In genomic region chr3:32314746-32315145, GRCm38 (mm10) we compare ENCODE assay signal across 28 mouse cellular contexts. TPM values are rescaled to one million over a fixed set of nuclear protein-coding genes. Genes with fewer than 3 reads are reported as not detected.
DNase-seq lines count a peak whose midpoint lies in the region; ATAC-seq and TF ChIP-seq lines count a peak whose summit lies in the region.
"Had no signal": no experiment of that assay in that cellular context is flagged by ENCODE, and none has a peak within 500 bp of the region (broad histone marks: within the 10 kb centered on the region; RNA-seq: fewer than 3 reads in every experiment).

No protein-coding gene starts in this region.

- no peaks in the 10 kb centered on the region for H3K79me2 ChIP-seq in heart, adult 2 months (replicated peaks; ENCODE audit: control insufficient read depth, insufficient read depth, low read length)

- H3K4me3 ChIP-seq in heart, adult 2 months: no peak overlapping the region
- H3K4me3 ChIP-seq in kidney, postnatal 0 days (replicated peaks; ENCODE audit: low read depth, low read length): no peak overlapping the region
- H3K4me3 ChIP-seq in midbrain, postnatal 0 days (ENCODE audit: low read depth, low read length): no peak overlapping the region
- H3K4me3 ChIP-seq in midbrain, embryonic 15.5 days: no peak overlapping the region
- H3K4me3 ChIP-seq: embryonic facial prominence, embryonic 10.5 days; embryonic facial prominence, embryonic 13.5 days; erythroblast, embryonic 14.5 days; forebrain, embryonic 12.5 days; forebrain, embryonic 15.5 days; heart, embryonic 12.5 days; heart, embryonic 15.5 days; hindbrain, embryonic 15.5 days had no signal

- H3K4me2 ChIP-seq in kidney, postnatal 0 days (ENCODE audit: low read length): no peak overlapping the region
- H3K4me2 ChIP-seq in midbrain, postnatal 0 days (ENCODE audit: low read depth, low read length, poor library complexity, severe bottlenecking): no peak overlapping the region
- no peak overlapping the region for H3K4me2 ChIP-seq in midbrain, embryonic 15.5 days
- H3K4me2 ChIP-seq: embryonic facial prominence, embryonic 13.5 days; forebrain, embryonic 12.5 days; forebrain, embryonic 15.5 days; heart, embryonic 12.5 days; heart, embryonic 15.5 days; hindbrain, embryonic 15.5 days had no signal

- WGBS in heart, adult 2 months: 97% methylated on average over 4 of the region's 4 CpGs
- 98% methylated on average over 4 of the region's 4 CpGs for WGBS in kidney, postnatal 0 days
- 93% methylated on average over 4 of the region's 4 CpGs for WGBS in midbrain, postnatal 0 days
- WGBS in midbrain, embryonic 15.5 days: 94% methylated on average over 4 of the region's 4 CpGs

- H3K36me3 ChIP-seq in heart, adult 2 months (ENCODE audit: control insufficient read depth, insufficient read depth, low read length): no peaks in the 10 kb centered on the region
- no peaks in the 10 kb centered on the region for H3K36me3 ChIP-seq in kidney, postnatal 0 days (ENCODE audit: insufficient read depth, low read length)
- no peaks in the 10 kb centered on the region for H3K36me3 ChIP-seq in midbrain, postnatal 0 days (ENCODE audit: insufficient read depth, low read length)
- H3K36me3 ChIP-seq in midbrain, embryonic 15.5 days (replicated peaks): no peaks in the 10 kb centered on the region
- H3K36me3 ChIP-seq: embryonic facial prominence, embryonic 10.5 days; embryonic facial prominence, embryonic 13.5 days; forebrain, embryonic 12.5 days; forebrain, embryonic 15.5 days; G1E; heart, embryonic 12.5 days; heart, embryonic 15.5 days; hindbrain, embryonic 15.5 days had no signal

- no peaks in the 10 kb centered on the region for H3K9me3 ChIP-seq in kidney, postnatal 0 days (replicated peaks; ENCODE audit: low read length)
- no peaks in the 10 kb centered on the region for H3K9me3 ChIP-seq in midbrain, postnatal 0 days (ENCODE audit: low read length)
- no peaks in the 10 kb centered on the region for H3K9me3 ChIP-seq in midbrain, embryonic 15.5 days
- H3K9me3 ChIP-seq: embryonic facial prominence, embryonic 10.5 days; embryonic facial prominence, embryonic 13.5 days; forebrain, embryonic 12.5 days; forebrain, embryonic 15.5 days; G1E; heart, embryonic 12.5 days; heart, embryonic 15.5 days; hindbrain, embryonic 15.5 days had no signal

- H3K9ac ChIP-seq in heart, adult 2 months (ENCODE audit: low read depth, low read length): no peak overlapping the region
- no peak overlapping the region for H3K9ac ChIP-seq in kidney, postnatal 0 days (ENCODE audit: low read depth, low read length)
- H3K9ac ChIP-seq in midbrain, postnatal 0 days (replicated peaks; ENCODE audit: low read length, poor library complexity, severe bottlenecking): no peak overlapping the region
- H3K9ac ChIP-seq in midbrain, embryonic 15.5 days: no peak overlapping the region
- H3K9ac ChIP-seq: embryonic facial prominence, embryonic 13.5 days; forebrain, embryonic 12.5 days; forebrain, embryonic 15.5 days; heart, embryonic 12.5 days; heart, embryonic 15.5 days; hindbrain, embryonic 15.5 days had no signal

- no peak for TF ChIP-seq POLR2A in heart, adult 2 months (IDR thresholded peaks at IDR 0.05; ENCODE audit: insufficient read depth, low read depth, low read length)

- H3K27me3 ChIP-seq in heart, adult 2 months (ENCODE audit: control insufficient read depth, insufficient read depth, low read length): no peaks in the 10 kb centered on the region
- H3K27me3 ChIP-seq in kidney, postnatal 0 days (ENCODE audit: insufficient read depth, low read length): no peaks in the 10 kb centered on the region
- no peaks in the 10 kb centered on the region for H3K27me3 ChIP-seq in midbrain, postnatal 0 days (ENCODE audit: insufficient read depth, low read length)
- H3K27me3 ChIP-seq in midbrain, embryonic 15.5 days (replicated peaks): no peaks in the 10 kb centered on the region
- H3K27me3 ChIP-seq: CH12.LX; forebrain, embryonic 12.5 days; forebrain, embryonic 15.5 days; heart, embryonic 12.5 days; hindbrain, embryonic 15.5 days had no signal

- intact Hi-C loops in heart, adult 2 months (cut with DNase I): no loop called here
- intact Hi-C loops in heart, postnatal 10 days (cut with DNase I): no loop called here

- TF ChIP-seq CTCF in heart, adult 2 months (IDR thresholded peaks at IDR 0.05): peak; percentile 40
- TF ChIP-seq CTCF in kidney, postnatal 0 days (IDR thresholded peaks at IDR 0.05; ENCODE audit: low read depth): 0 out of 2 replicates have a peak, but pooled peaks have one; percentile 32
- peak; percentile 50 for TF ChIP-seq CTCF in midbrain, postnatal 0 days (IDR thresholded peaks at IDR 0.05)

- TF ChIP-seq EP300 in heart, adult 2 months (IDR thresholded peaks at IDR 0.05; ENCODE audit: insufficient read depth, low read depth, low read length): no peak

- no peak overlapping the region for H3K27ac ChIP-seq in heart, adult 2 months
- no peak overlapping the region for H3K27ac ChIP-seq in kidney, postnatal 0 days
- H3K27ac ChIP-seq in midbrain, postnatal 0 days (ENCODE audit: low read depth, low read length): no peak overlapping the region
- no peak overlapping the region for H3K27ac ChIP-seq in midbrain, embryonic 15.5 days
- H3K27ac ChIP-seq: embryonic facial prominence, embryonic 10.5 days; embryonic facial prominence, embryonic 13.5 days; forebrain, embryonic 12.5 days; forebrain, embryonic 15.5 days; heart, embryonic 15.5 days; hindbrain, embryonic 15.5 days had no signal

- no peaks in the 10 kb centered on the region for H3K4me1 ChIP-seq in heart, adult 2 months (ENCODE audit: control insufficient read depth, insufficient read depth, low read length)
- no peaks in the 10 kb centered on the region for H3K4me1 ChIP-seq in kidney, postnatal 0 days (replicated peaks; ENCODE audit: insufficient read depth, low read length)
- H3K4me1 ChIP-seq in midbrain, postnatal 0 days (ENCODE audit: insufficient read depth, low read length): no peaks in the 10 kb centered on the region
- H3K4me1 ChIP-seq in midbrain, embryonic 15.5 days: 0 out of 2 replicates have a peak, but pooled peaks cover 3% of the 10 kb centered on the region
- H3K4me1 ChIP-seq: embryonic facial prominence, embryonic 10.5 days; forebrain, embryonic 12.5 days; forebrain, embryonic 15.5 days; heart, embryonic 12.5 days; heart, embryonic 15.5 days; hindbrain, embryonic 15.5 days had no signal

- DNase-seq in heart, adult 2 months: no peak
- no peak for DNase-seq in heart, postnatal 10 days
- no peak for DNase-seq in kidney, postnatal 0 days (ENCODE audit: low spot score)
- no peak for DNase-seq in kidney, adult 18-20 months
- no peak for DNase-seq in midbrain, postnatal 0 days (ENCODE audit: low spot score)
- no peak for DNase-seq in cerebellum, postnatal 25 days
- DNase-seq: adrenal gland, adult 2 months; adrenal gland, postnatal 14 days; B cell, adult 2 months; cerebellum, adult 11 months; cerebellum, adult 2 months; cerebellum, adult 9-11 months; cerebellum, postnatal 36 days; embryo, embryonic 11 days; gastrocnemius, postnatal 10 days; heart, postnatal 14 days; heart, postnatal 4 days had no signal

- ATAC-seq in kidney, postnatal 0 days (replicated peaks; ENCODE audit: low FRiP score, low read depth): no peak
- no peak for ATAC-seq in midbrain, postnatal 0 days (ENCODE audit: low FRiP score)
- ATAC-seq in midbrain, embryonic 15.5 days (replicated peaks): no peak
- ATAC-seq: forebrain, embryonic 15.5 days had no signal

RNA-seq across cellular contexts. Expression of gene Zmat3, which starts 51.1 kb away (rescaled TPM):
- 1 to 10 TPM; 5.9 to 6.1 TPM for total RNA-seq in heart, adult 2 months (2021)
- polyA plus RNA-seq in heart, adult 2 months (2012; rRNA removed): 4.4 and 7.3 TPM in 2 replicates
- total RNA-seq in heart, postnatal 10 days (2021): 10 to 100 TPM; 11.2 to 12.1 TPM
- 3.5 and 3.6 TPM in 2 replicates for polyA plus RNA-seq in kidney, postnatal 0 days (2015; fragmentation: Nextera tagmentation; extraction: Ambion mirVana)
- total RNA-seq in midbrain, postnatal 0 days (2014; rRNA removed): 13.7 and 21.2 TPM in 2 replicates
- polyA plus RNA-seq in midbrain, postnatal 0 days (2015; fragmentation: Nextera tagmentation; extraction: Ambion mirVana): 5.2 and 5.5 TPM in 2 replicates
- 7.0 and 8.0 TPM in 2 replicates for polyA plus RNA-seq in midbrain, embryonic 15.5 days (2015; fragmentation: Nextera tagmentation; extraction: Ambion mirVana)
